Mouse (Mus musculus): Measurements from ENCODE around the gene Ppp1r1b.

Ppp1r1b gene

DNA sequence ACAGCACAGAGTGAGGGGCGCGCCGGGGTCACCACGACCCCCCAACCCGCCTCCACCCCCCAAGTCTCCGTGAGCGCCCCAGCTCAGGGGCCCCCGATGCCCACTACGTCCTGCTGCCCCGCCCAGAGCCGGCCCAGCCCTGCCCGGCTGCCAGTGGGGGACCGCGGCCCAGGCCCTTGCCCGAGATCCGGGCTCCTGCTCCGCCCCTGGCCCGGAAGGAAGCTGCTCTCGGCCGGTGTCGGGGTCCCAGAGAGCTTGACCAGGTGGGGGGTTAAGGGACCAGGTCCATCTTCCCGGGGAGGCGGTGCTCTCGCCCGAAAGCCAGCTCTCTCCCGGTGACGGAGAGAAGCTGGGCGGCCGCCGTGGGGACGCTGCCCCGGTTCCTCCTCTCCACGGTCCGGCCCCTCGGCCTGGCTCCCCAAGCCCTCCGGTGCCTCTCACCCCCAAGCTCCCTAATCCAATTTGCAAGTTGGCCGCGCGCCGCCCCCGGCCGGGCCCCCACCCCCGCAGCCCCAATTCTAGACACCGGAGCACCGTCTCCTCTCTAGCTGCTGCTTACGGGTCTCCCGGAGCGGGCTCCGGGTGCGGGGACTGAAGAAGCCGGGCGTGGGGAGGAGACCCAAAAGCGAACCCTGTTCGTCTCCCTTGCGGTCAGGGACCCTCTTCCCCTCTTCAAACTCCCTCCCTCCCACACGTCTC lies 19.7 kb upstream of the Ppp1r1b start:
- no peak for DNase-seq (ENCODE audit: low spot score in 2 of 2)

DNA sequence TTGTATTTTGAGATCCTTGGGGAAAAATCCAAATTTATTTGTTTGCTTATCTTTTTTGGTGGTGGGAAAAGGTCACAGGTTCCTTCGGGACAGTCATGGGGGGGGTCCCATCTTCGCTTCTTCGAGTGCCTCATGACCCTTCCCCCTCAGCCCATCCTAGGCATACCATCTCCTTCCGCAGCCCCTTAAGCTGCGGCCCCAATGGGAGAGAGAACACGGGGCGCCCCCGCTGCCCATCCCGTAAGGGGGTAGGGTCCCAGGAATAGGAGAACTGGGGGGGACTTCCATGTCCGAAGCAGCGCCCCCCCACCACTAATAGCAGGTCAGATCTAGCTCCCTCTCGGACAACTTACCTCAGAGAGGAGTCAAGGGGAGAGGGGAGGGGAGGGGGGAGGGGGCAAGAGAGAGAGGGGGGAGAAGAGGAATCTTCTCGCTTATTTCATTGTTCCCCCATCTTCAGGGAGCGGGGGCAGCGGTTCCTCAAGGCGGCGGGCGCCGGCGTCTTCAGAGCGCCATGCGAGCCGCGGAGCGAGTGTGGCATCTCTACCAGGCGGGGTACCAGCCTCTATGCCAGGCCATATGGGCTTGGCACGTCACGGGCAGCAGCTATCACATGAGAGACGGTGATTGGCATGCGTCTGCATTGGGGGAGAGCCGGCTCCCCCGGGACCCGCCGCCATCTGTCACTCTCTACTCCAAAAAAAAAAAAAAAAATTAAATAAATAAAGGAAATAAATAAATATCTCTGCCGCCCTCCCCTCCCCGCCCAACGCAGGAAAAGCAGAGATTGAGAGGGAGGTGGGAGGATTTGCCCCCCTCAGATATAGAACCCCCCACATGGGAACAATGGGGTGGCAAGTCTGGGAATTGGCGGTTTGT lies 18.9 kb upstream of the Ppp1r1b start, which contains the start of gene Neurod2:
Neurod2 (minus strand) TSS at position 568 of the 879 bp plus-strand sequence.
- DNase-seq (ENCODE audit: low spot score in 2 of 2): peak in 1 of 2 experiments; percentile 85

- DNase-seq (ENCODE audit: low spot score in 2 of 2): no peak
These were observed 18.1 kb upstream of the Ppp1r1b start for GRCm38 (mm10) chr11:98329960-98330744.

DNA sequence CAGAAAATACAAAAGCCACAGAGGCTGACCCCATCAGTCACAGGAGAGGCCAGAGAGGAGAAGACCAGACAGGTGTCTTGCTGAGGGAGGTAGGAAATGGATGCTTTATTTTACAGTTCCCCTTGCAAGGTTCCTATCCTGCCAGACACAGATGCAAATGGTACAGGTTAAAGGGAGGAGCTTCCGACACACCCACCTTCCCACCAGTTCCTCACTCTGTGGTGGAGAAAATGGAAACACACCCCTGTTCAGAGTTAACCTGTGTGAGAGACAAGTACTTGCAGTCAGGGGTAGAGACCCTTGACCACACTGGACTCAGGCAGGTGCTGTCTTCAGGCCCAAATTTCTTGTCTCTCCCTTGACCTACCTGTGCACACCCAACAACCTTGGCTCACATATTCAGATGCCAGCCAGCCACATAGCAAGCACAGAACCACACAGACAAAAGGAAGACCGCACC lies 17.4 kb upstream of the Ppp1r1b start:
- no peak for DNase-seq (ENCODE audit: low spot score in 2 of 2)

DNA sequence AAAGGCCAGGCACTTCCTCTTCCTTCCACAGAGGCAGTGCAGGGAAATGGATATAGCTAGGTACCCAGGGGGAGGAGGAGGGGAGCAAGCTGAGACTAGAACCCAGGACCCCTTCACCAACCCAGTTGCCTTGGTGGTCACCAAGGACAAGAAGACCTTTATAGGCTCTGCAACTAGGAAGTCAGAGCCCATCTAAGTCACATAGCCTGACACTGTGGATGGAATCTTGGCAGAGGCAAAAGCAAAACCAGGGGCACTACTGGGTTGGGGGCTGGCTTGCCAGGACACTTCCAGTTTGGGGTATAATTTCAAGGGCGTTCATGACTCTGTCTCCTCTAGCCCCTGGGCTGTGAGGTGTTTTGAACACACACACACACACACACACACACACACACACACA lies 16.8 kb upstream of the Ppp1r1b start:
- no peak for DNase-seq (ENCODE audit: low spot score in 2 of 2)

DNA sequence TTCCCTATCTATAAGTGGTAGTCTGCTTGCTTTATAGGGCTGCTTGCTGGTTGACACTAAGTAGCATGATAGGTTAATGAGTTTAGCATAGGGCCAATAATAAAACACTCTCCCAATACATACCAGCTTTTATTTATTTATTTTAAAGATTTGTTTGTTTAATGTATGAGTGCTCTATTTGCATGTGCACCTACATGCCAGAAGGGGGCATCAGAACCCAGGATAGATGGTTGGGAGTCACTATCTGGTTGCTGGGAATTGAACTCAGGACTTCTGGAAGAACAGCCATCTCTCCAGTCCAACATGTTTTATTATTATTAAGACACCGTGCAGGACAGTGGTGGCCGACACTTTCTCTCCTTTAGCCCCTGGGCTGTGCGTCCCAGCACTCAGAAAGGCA lies 16.0 kb upstream of the Ppp1r1b start:
- no peak for DNase-seq (ENCODE audit: low spot score in 2 of 2)

- no peak for DNase-seq (ENCODE audit: low spot score in 2 of 2)
These were observed 15.4 kb upstream of the Ppp1r1b start for GRCm38 (mm10) chr11:98332841-98333240.

DNA sequence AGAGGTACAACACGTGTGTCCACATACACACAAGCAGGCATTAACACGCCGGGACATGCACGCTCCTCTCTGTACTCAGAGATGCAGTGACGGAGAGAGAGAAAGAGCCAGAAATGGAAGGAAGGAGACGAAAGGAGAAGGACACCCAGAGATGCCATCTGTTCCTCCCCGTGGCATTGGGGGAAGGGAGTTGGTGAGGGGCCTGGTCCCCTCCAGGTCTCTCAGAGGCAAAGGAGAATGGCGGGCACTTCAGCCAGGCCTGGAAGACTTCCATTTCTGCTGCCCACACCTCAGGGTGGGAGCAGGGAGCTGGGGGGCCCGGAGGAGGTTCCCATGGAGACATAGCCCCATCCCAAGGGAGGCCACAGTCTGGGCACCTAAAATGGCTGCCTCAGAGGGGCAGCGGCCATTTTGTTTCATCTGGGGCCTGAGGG lies 14.9 kb upstream of the Ppp1r1b start:
- no peak for DNase-seq (ENCODE audit: low spot score in 2 of 2)

DNA sequence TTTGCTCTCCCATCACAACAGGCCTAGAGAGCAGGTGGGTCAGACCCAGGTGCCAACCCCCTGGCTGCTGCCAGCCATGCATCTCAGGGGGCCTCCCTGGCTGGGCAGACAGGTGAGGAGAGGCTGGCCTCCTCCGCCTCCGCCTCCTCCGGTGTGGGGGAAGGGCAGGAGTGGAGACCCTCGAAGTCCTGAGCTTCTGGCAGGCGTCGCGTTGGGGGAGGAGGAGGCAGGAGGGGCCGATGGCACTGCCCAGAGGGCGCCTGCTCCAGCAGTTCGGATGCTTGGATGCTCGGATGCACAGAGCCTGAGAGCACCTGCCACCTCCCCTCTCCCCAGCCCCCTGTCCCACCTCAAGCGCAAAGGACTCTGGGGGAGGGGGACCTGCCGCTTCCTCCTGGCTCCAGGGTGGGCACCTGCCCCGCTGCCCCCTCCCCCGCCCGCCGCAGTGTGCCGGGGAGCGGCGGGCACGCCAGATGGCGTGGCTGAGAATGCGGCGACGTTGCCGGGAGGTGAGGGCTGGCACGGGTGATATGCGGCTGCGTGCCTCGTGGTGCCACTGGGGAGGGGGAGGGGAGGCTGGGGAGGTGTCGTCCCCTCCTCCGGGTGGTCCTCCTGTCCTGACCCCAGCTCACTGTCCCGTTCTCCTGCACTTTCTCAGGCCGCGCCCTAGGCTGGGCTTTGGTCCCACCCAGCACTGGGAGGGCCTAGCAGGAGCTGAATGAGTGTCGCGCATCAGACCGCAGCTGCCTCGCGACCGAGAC lies 14.0 kb upstream of the Ppp1r1b start:
- DNase-seq (ENCODE audit: low spot score in 2 of 2): no peak

DNA sequence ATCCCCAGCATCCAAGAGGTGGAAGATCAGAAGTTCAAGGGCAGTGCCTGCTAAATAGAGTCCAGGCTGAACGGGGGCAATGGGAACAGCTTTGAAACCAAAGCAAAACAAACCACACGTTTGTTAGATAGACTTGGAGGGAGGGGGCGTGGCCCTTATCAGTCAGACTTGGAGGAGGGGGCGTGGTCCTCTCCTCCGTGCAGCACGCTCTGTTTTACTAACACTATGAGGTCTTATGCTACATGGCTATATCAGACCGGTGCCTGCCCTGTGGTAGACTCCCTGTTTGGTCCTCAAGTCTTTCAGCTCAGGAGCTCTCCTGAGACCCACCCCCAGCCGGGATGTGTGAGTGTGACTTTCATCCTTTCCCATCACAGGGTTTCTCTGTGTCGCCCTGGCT lies 13.0 kb upstream of the Ppp1r1b start:
- DNase-seq (ENCODE audit: low spot score in 2 of 2): no peak

DNA sequence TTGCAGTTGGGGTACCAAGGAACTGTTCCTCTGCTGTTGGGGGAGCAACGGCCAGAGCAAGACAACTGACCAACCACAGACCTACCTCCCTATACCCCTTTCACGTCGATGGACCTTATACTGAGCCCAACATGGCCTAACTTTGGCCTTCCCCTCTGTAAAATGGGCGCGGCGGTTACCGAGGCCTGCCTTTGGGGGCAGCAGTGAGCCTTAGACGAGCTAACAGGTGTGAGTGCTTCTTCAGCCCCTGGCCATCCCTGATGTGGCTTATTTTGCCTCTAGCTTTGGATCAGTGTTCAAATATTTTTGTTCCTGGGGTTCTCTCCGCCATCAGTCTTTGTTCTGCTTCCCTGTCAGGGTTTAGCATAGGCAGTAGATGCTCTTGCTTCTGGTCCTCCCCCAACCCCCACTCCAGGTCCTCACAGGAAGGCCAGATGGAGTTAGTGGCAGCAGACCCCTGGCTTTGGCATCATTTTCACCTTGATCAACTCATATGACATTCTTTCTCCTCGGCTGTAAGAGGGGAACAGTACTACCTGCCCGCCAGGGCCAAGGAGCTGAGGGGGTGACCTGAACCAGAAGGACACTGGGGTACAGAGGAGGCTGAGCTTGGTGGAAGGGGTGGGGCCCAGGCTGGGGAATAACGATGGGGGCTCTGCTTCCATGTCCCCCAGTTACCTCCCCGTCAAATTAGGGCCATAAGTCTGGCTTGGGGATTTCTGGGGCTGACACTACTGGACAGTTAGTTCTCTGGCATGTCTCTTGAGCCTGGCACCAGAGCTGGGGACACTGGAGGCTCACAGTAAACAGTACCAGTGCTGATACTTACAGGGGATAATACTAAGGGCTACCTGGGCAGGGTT lies 11.7 kb upstream of the Ppp1r1b start:
- no peak for DNase-seq (ENCODE audit: low spot score in 2 of 2)

DNA sequence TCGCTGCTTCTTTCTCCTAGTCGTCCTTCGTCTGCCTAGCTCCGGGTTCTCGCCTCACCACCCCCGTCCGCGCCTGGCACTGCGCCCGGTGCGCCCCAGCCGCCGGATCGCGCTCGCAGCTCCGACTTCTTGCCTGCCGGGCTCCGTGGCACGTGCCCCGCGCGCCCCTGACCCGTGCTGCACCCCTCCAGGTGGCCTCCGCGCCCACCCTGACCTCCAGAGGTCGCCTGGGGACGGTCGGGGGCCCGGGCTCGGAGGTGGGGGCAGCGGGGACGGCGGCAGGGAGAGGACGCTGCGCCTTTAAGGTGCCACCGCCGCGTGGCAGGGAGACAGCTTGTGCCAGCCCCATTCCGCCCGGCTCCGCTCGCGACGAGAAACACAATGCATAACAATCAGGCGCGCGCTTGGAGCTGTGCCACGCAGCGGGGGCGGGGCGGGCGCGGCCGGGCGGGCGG lies 9.7 kb upstream of the Ppp1r1b start:
- DNase-seq (ENCODE audit: low spot score in 2 of 2): peak; percentile 87 to 90

DNA sequence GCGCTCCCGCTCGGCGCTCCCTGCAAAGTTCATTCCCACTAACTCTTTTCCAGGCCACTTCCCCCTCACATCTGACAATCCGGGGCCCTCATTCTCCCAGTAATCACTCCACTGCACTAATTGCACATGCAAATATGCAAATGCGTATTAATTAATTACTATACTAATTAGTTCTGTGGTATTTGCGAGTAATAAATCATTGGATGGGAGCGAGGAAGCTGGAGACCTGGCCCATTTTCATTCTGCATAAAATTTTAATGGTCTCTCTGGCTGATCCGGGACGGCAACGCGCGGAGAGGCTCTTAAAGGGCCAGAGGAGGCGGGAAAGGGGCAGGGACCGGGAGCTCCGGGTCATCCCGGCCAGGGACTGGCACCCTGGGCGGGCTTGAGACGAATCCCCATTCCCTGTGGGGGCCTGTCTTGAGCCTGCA lies 9.1 kb upstream of the Ppp1r1b start:
- no peak for DNase-seq (ENCODE audit: low spot score in 2 of 2)

GRCm38 (mm10) chr11:98339679-98340287 lies 8.4 kb upstream of the Ppp1r1b start:
- DNase-seq (ENCODE audit: low spot score in 2 of 2): no peak

DNA sequence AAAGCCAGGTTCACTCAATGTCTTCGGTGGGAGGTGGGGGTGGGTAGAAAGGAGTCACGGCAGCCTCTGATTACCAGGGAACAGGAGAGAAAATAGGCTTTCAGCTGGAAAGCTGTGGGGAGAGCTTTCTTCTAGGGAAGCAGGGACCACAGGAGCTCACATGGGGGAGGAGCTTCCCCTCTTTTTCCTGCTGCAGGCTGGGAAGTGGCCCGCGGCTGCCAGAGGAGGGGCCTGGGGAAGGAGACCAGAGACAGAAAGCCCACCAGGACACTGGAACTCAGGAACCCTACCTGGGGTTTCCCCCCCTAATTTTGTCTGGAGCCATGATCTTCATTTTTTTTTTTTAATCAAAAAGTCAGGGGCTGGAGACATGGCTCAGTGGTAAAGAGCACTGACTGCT lies 7.6 kb upstream of the Ppp1r1b start:
- no peak for DNase-seq (ENCODE audit: low spot score in 2 of 2)

- DNase-seq (ENCODE audit: low spot score in 2 of 2): no peak
These were observed 7.0 kb upstream of the Ppp1r1b start for GRCm38 (mm10) chr11:98341174-98341573.

DNA sequence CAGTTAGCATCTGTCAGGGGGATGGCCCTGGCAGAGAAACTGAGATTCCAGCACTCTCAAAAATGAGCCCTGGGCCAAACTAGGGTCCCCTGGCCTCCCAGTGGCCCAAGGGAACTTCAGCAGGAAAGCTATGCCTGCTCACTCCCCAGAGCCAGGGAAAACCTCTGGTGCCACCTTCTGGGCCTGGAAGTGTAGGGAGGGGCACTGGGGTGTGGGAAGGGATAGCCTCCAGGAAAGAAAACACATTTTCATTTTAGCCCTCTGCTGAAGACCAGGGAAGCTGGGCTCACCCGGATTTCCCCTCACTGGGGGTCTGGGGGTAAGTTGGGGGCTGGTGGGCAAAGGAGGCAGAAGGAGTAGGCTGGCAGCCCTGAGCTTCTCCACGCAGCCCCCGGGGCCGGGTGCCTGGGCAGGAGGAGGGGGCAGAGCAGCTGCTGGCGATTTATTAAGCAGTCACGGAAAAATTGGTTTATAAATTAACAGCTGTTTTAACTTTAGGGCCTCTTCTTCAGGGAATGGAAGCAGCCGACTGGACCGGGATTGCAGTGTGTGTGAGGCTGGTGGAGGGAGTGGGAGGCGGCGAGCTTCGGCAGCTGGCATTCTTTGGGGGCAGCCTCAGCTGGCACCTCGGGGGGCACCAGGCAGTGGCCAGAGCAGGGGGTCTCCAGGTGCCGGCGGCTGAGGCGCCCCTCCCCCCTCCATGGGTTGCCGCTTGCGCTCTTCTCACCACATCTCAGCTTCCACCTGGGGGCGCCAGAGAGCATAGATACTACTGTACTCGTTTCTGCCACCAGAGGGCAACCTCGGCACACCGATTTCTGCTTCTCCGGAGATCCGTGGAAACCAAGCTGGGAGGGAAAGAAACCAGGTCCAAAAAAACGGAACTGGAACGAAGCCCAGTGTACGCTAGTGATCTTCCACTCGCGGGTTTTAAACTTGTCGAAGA lies 5.9 kb upstream of the Ppp1r1b start:
- DNase-seq (ENCODE audit: low spot score in 2 of 2): peak; percentile 100

GRCm38 (mm10) chr11:98345253-98345652 lies 3.0 kb upstream of the Ppp1r1b start:
- DNase-seq (ENCODE audit: low spot score in 2 of 2): peak; percentile 85 to 87

GRCm38 (mm10) chr11:98346168-98346567 lies 2.0 kb upstream of the Ppp1r1b start:
- no peak for DNase-seq (ENCODE audit: low spot score in 2 of 2)

All from frontal cortex, postnatal 36 days (tissue).